Mouse (Mus musculus) c-Kit-positive CD71-positive TER-119-positive erythroid progenitor cells, embryonic 14.5 days (primary cell): Measurements from ENCODE around the gene 1190002N15Rik.

ENCODE experiments used
- DNase-seq: peaks from one replicate; pipeline ENCODE4 v3.0.0-alpha.2; 2013; ENCODE audit warnings: low spot score

1190002N15Rik gene

GRCm38 (mm10) chr9:94529987-94530386, 7.9 kb downstream of the 1190002N15Rik start:
- no peak for DNase-seq

- DNase-seq: no peak
Measured at GRCm38 (mm10) chr9:94529146-94529746, 8.6 kb downstream of the 1190002N15Rik start.

- no peak for DNase-seq
Measured at GRCm38 (mm10) chr9:94526473-94526872, 11.4 kb downstream of the 1190002N15Rik start.

- no peak for DNase-seq
Measured at GRCm38 (mm10) chr9:94512246-94512645, 25.6 kb downstream of the 1190002N15Rik start.

GRCm38 (mm10) chr9:94511139-94511538, 26.7 kb downstream of the 1190002N15Rik start:
- no peak for DNase-seq

GRCm38 (mm10) chr9:94506980-94507379, 30.9 kb downstream of the 1190002N15Rik start:
- no peak for DNase-seq

GRCm38 (mm10) chr9:94491467-94491866, 46.4 kb downstream of the 1190002N15Rik start:
- no peak for DNase-seq

- no peak for DNase-seq
Measured at GRCm38 (mm10) chr9:94487976-94488375, 49.9 kb downstream of the 1190002N15Rik start.

- no peak for DNase-seq
Measured at GRCm38 (mm10) chr9:94483291-94483879, 54.5 kb downstream of the 1190002N15Rik start.

GRCm38 (mm10) chr9:94482215-94482975, 55.5 kb downstream of the 1190002N15Rik start:
- no peak for DNase-seq

GRCm38 (mm10) chr9:94481057-94481456, 56.8 kb downstream of the 1190002N15Rik start:
- DNase-seq: no peak

GRCm38 (mm10) chr9:94479382-94479781, 58.5 kb downstream of the 1190002N15Rik start:
- no peak for DNase-seq

GRCm38 (mm10) chr9:94478954-94479353, 58.9 kb downstream of the 1190002N15Rik start:
- DNase-seq: no peak

GRCm38 (mm10) chr9:94475973-94476372, 61.9 kb downstream of the 1190002N15Rik start:
- no peak for DNase-seq

GRCm38 (mm10) chr9:94473898-94474297, 64.0 kb downstream of the 1190002N15Rik start:
- no peak for DNase-seq

GRCm38 (mm10) chr9:94472963-94473582, 64.8 kb downstream of the 1190002N15Rik start:
- no peak for DNase-seq

GRCm38 (mm10) chr9:94471485-94471884, 66.4 kb downstream of the 1190002N15Rik start:
- no peak for DNase-seq
